In genomic region chr5:73219716-73220115, GRCm38 (mm10) we compare ENCODE assay signal across 13 mouse cellular contexts.
"Had no signal": no experiment of that assay in that cellular context is flagged by ENCODE, and none has a peak within 500 bp of the region (broad histone marks: within the 10 kb centered on the region; RNA-seq: fewer than 3 reads in every experiment).

No protein-coding gene starts in this region.

- H3K4me2 ChIP-seq: lung, embryonic 14.5 days; midbrain, embryonic 12.5 days; neural tube, embryonic 13.5 days had no signal

- H3K9ac ChIP-seq: lung, embryonic 14.5 days; midbrain, embryonic 12.5 days; neural tube, embryonic 13.5 days had no signal

- H3K27me3 ChIP-seq: midbrain, embryonic 12.5 days; neural tube, embryonic 13.5 days had no signal

- H3K9me3 ChIP-seq: midbrain, embryonic 10.5 days; midbrain, embryonic 12.5 days; neural tube, embryonic 13.5 days had no signal

- H3K4me3 ChIP-seq: midbrain, embryonic 10.5 days; midbrain, embryonic 12.5 days; myocyte; neural tube, embryonic 13.5 days had no signal

- ATAC-seq: midbrain, embryonic 16.5 days had no signal

- H3K4me1 ChIP-seq: midbrain, embryonic 10.5 days; midbrain, embryonic 12.5 days; neural tube, embryonic 13.5 days had no signal

- DNase-seq: lung, adult 18-20 months; lung, embryonic 14.5 days; lung, postnatal 4 days; midbrain, embryonic 14.5 days; right cerebral cortex, postnatal 14 days; thymus, adult 18-20 months; thymus, postnatal 14 days; thymus, postnatal 36 days had no signal

- H3K27ac ChIP-seq: midbrain, embryonic 10.5 days; midbrain, embryonic 12.5 days; neural tube, embryonic 13.5 days had no signal
